Mouse (Mus musculus) macrophage (primary cell): ENCODE data around the gene Sh3pxd2a. TPM values are rescaled to one million over a fixed set of nuclear protein-coding genes. Genes with fewer than 3 reads are reported as not detected.
"Not testable (repeated sequence)": the region's sequence is repeated elsewhere in the genome, so short reads cannot be mapped to it uniquely, and the experiment has no call there.

Experiments used
- H3K27ac ChIP-seq: fragments of 350-480 bp; formaldehyde crosslinking; 2 replicates; pipeline ENCODE4 v1.9.0; 2021
- H3K36me3 ChIP-seq: fragments of 350-480 bp; formaldehyde crosslinking; 2 replicates; pipeline ENCODE4 v1.9.0; 2021; ENCODE audit errors: inconsistent target
- H3K4me3 ChIP-seq: fragments of 350-480 bp; formaldehyde crosslinking; 2 replicates; pipeline ENCODE4 v1.9.0; 2021; ENCODE audit errors: inconsistent target
- H3K79me2 ChIP-seq: fragments of 350-480 bp; formaldehyde crosslinking; 2 replicates; pipeline ENCODE4 v1.9.0; 2021; ENCODE audit errors: inconsistent target
- WGBS: methylation state at CpG from one replicate; pipeline ENCODE4 v1.1.7; 2026; ENCODE audit warnings: inconsistent platforms; ENCODE audit not compliant: missing documents; 5-methylcytosine and 5-hydroxymethylcytosine counted together
- polyA plus RNA-seq: library from polyadenylated mRNA; stranded (reverse); fragments of 250-400 nt; gene quantifications from 3 replicates; pipeline ENCODE4 v1.2.4, GENCODE M21; 2018; ENCODE audit warnings: inconsistent platforms

Gene Sh3pxd2a
- polyA plus RNA-seq, 1 experiment from 2014 or later, result 8.0 TPM

GRCm38 (mm10) chr19:47405548-47405947, 58.7 kb downstream of the Sh3pxd2a start:
- Histone ChIP-seq H3K36me3 (no peaks in the 10 kb centered on the region), H3K79me2 (no peaks in the 10 kb centered on the region), H3K27ac (no peak overlapping the region), H3K4me3 (no peak overlapping the region)
- WGBS, result 76% methylated on average over 7 of the region's 8 CpGs

DNA sequence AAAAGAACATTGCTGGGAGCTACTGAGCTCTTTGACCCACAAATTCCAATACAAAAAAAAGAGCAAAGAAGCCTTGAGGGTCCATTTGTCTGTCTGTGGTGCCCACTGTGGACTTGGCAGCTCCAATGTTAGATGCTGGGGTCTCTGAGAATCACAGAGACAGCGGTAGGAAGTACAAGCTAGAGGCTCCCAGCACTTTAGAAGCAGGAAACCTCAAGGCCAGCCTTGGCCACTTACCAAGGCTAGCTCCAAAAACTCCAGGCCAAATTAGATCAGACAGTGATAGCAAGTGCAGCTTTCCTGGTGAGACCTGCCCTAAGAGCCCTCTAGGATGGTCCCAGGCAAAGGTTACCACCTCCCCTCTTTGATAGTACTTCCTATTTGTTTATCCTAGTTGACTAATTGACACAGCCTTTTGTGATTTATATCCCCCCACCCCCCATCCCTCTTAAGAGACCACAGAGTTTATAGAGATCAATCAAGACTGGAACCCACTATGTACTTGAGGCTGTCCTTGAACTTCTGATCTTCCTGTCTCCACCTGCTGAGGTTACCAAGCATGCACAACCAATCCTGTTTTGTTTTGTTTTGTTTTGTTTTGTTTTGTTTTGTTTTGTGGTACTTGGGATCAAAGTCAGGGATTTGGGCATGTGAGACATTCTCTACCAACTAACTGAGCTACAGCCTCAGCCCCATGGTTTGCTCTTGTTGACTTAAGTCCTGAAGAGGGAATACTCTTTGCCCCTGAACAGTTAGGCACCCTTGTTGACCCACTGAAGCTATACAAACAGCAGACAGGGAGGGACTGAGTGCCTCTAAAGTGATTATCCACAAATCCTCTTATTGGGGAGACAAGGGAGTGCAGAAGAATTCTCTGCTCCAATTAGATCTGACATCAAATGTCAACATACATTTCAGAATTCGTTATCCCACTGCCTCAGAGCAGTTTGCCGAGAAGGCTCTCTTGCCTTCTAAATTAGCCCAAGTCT, 60.5 kb downstream of the Sh3pxd2a start:
- WGBS, result 94% methylated on average over 3 of the region's 3 CpGs
- no peak overlapping the region for H3K27ac ChIP-seq
- no peaks in the 10 kb centered on the region for H3K36me3 ChIP-seq
- H3K4me3 ChIP-seq, result no peak overlapping the region
- no peaks in the 10 kb centered on the region for H3K79me2 ChIP-seq

GRCm38 (mm10) chr19:47402976-47403375, 61.2 kb downstream of the Sh3pxd2a start:
- no peak overlapping the region for H3K27ac ChIP-seq
- 89% methylated on average over 6 of the region's 6 CpGs for WGBS
- no peak overlapping the region for H3K4me3 ChIP-seq
- H3K79me2 ChIP-seq, result no peaks in the 10 kb centered on the region
- no peaks in the 10 kb centered on the region for H3K36me3 ChIP-seq

DNA sequence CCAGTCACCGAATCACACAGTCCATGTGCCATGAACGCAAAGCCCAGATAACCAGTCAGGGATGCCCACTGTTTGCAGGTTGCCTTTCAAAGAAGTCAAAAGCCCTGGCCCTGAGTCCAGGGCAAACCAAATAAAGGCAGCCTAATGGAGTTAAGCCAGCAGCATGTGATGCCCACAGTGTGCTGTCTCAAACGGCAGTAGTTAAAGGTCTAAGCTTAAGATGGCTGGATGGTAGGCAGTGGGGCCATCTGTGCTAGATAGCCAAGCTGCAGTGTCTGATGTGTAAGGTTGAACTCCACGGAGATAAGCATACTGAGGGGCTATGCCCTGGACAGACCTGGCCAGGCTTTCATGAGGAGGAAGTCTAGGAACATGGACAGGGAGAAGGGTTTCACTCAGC, 61.7 kb downstream of the Sh3pxd2a start:
- H3K36me3 ChIP-seq, result no peaks in the 10 kb centered on the region
- no peaks in the 10 kb centered on the region for H3K79me2 ChIP-seq
- H3K27ac ChIP-seq, result no peak overlapping the region
- WGBS, result 84% methylated on average over 4 of the region's 4 CpGs
- H3K4me3 ChIP-seq, result no peak overlapping the region

GRCm38 (mm10) chr19:47399709-47400108, 64.5 kb downstream of the Sh3pxd2a start:
- 97% methylated on average over 4 of the region's 4 CpGs for WGBS
- no peaks in the 10 kb centered on the region for H3K79me2 ChIP-seq
- no peak overlapping the region for H3K4me3 ChIP-seq
- no peaks in the 10 kb centered on the region for H3K36me3 ChIP-seq
- H3K27ac ChIP-seq, result no peak overlapping the region

DNA sequence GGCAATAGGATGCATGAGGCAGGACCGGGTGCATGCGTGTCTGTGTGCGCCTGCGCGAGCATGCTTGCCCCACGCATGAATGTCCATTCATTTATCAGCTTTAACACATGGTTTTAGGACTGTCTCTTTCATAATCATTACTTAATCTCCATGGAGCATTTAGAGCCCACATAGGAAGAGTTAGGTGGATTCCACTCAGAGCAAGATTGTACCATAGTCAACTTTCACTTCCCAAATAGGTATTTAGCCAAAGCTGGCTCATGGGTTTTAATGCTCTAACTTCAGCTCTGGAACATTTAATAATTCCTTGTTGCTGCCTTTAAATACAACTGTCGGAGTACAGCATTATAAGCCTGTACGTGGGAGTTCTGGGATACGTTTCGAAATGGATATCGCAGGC, 65.2 kb downstream of the Sh3pxd2a start:
- no peaks in the 10 kb centered on the region for H3K79me2 ChIP-seq
- H3K27ac ChIP-seq, result no peak overlapping the region
- no peak overlapping the region for H3K4me3 ChIP-seq
- 71% methylated on average over 11 of the region's 11 CpGs for WGBS
- H3K36me3 ChIP-seq, result no peaks in the 10 kb centered on the region

- Histone ChIP-seq H3K4me3 (no peak overlapping the region), H3K36me3 (no peaks in the 10 kb centered on the region), H3K79me2 (no peaks in the 10 kb centered on the region), H3K27ac (no peak overlapping the region)
- 94% methylated on average over 18 of the region's 18 CpGs for WGBS
These were observed 66.1 kb downstream of the Sh3pxd2a start for GRCm38 (mm10) chr19:47397882-47398671.

- Histone ChIP-seq H3K79me2 (no peaks in the 10 kb centered on the region), H3K4me3 (no peak overlapping the region), H3K36me3 (no peaks in the 10 kb centered on the region), H3K27ac (no peak overlapping the region)
- 71% methylated on average over 4 of the region's 4 CpGs for WGBS
These were observed 68.9 kb downstream of the Sh3pxd2a start for GRCm38 (mm10) chr19:47395338-47395737.

- WGBS, result no CpG with 5 or more reads among the region's 1 CpGs
- H3K4me3 ChIP-seq, H3K36me3 ChIP-seq, H3K79me2 ChIP-seq, H3K27ac ChIP-seq: not testable (repeated sequence)
These were observed 69.4 kb downstream of the Sh3pxd2a start for GRCm38 (mm10) chr19:47394781-47395180.

DNA sequence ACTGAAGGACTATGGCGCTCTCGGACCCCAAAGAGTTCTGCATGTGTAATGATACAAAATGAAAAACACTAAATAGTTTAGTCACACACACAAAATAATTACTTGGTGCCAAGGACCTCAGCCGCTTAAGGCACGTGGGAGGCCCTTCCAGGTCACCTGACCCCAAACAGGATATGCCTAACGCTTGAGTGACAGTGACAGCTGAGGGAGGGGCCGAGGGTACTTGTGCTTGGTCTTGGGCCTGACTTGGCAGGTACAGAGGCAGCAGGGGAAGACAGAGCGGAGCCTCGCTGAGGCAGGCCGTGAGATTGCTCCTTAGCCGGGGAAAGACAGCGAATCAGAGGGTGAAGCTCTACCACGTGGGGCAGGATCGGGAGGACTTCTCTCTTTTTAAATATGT, 73.3 kb downstream of the Sh3pxd2a start:
- Histone ChIP-seq H3K36me3 (no peaks in the 10 kb centered on the region), H3K27ac (no peak overlapping the region), H3K79me2 (no peaks in the 10 kb centered on the region), H3K4me3 (no peak overlapping the region)
- WGBS, result 89% methylated on average over 7 of the region's 13 CpGs

- Histone ChIP-seq H3K4me3 (no peak overlapping the region), H3K27ac (no peak overlapping the region), H3K79me2 (no peaks in the 10 kb centered on the region), H3K36me3 (no peaks in the 10 kb centered on the region)
- 90% methylated on average over 3 of the region's 3 CpGs for WGBS
These were observed 76.3 kb downstream of the Sh3pxd2a start for GRCm38 (mm10) chr19:47387887-47388286.

- H3K79me2 ChIP-seq, result no peaks in the 10 kb centered on the region
- H3K27ac ChIP-seq, result no peak overlapping the region
- WGBS, result 86% methylated on average over 6 of the region's 6 CpGs
- no peak overlapping the region for H3K4me3 ChIP-seq
- H3K36me3 ChIP-seq, result no peaks in the 10 kb centered on the region
These were observed 76.8 kb downstream of the Sh3pxd2a start for GRCm38 (mm10) chr19:47387395-47387794.

DNA sequence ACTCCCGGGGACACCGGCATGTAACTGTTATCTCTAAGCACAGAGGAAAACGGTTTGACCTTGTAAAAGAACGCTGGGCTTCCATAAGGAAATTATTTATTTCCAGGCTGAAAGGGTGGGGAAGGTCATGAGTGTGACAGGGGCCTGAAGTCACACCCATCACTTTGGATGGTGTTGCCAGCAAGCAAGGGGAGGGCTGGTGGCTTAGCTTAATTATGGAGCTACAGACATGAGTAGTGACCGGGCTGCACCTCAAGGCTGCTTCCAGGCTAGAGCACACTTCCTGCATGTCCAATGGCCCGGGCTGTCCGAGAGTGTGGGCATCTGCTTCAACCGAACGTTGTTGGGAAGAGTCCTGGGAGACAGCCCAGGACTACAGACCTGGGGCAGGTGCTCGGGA, 78.2 kb downstream of the Sh3pxd2a start:
- Histone ChIP-seq H3K79me2 (no peaks in the 10 kb centered on the region), H3K27ac (no peak overlapping the region), H3K36me3 (no peaks in the 10 kb centered on the region), H3K4me3 (no peak overlapping the region)
- 95% methylated on average over 10 of the region's 10 CpGs for WGBS

- H3K4me3 ChIP-seq, result no peak overlapping the region
- no peaks in the 10 kb centered on the region for H3K36me3 ChIP-seq
- H3K27ac ChIP-seq, result no peak overlapping the region
- H3K79me2 ChIP-seq, result no peaks in the 10 kb centered on the region
- 90% methylated on average over 3 of the region's 3 CpGs for WGBS
These were observed 79.6 kb downstream of the Sh3pxd2a start for GRCm38 (mm10) chr19:47384639-47385038.

DNA sequence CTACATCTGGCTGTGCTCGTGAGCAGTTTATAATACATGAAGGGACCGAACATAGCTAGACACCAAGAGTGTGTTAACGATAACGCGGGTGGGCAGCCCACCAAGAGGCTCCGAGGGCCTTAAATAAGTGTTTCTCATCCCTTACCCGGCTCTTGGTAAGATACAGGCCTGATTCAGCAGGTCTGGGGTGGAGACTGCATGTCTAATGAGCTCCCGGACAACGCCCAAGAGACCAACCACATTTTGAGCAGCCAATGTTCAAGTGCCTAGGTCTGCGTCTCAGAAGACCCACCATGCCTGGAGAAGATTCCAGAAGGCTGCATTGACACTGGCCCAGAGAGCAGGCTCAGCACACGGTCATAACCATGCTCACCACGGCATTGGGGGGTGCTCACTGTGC, 80.2 kb downstream of the Sh3pxd2a start:
- no peak overlapping the region for H3K4me3 ChIP-seq
- WGBS, result 96% methylated on average over 12 of the region's 12 CpGs

More for the DNA sequence above, 80.2 kb downstream of the Sh3pxd2a start:
- H3K36me3 ChIP-seq, result no peaks in the 10 kb centered on the region
- no peak overlapping the region for H3K27ac ChIP-seq
- H3K79me2 ChIP-seq, result no peaks in the 10 kb centered on the region
